Mouse (Mus musculus) 3T3-L1 (cell line): Measurements from ENCODE around the gene Ebi3.

ENCODE experiments used
- DNase-seq: peaks from one replicate; pipeline ENCODE4 v3.0.0-alpha.2; 2015; ENCODE audit warnings: low read depth, low spot score

The Ebi3 gene

DNA sequence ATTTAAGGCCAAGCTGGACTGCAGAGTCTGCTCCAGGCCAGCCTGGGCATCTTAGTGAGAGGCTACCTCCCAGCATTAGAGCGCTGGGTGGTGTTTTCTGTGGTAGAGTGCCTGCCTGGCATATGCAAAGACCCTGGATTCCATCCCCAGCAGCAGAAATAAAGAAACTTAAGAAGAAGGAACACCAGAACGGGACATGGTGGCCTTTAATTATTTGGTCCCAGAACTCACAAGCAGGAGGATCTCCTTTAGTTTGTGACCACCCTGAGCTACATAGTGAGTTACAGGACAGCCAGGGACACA is 6.1 kb downstream of the Ebi3 start:
- no peak for DNase-seq

GRCm38 (mm10) chr17:55958918-55959728 is 6.7 kb downstream of the Ebi3 start, which contains the start of gene Yju2:
TSS of gene Yju2 (plus strand) at chr17:55959099.
- DNase-seq: peak; percentile 99

DNA sequence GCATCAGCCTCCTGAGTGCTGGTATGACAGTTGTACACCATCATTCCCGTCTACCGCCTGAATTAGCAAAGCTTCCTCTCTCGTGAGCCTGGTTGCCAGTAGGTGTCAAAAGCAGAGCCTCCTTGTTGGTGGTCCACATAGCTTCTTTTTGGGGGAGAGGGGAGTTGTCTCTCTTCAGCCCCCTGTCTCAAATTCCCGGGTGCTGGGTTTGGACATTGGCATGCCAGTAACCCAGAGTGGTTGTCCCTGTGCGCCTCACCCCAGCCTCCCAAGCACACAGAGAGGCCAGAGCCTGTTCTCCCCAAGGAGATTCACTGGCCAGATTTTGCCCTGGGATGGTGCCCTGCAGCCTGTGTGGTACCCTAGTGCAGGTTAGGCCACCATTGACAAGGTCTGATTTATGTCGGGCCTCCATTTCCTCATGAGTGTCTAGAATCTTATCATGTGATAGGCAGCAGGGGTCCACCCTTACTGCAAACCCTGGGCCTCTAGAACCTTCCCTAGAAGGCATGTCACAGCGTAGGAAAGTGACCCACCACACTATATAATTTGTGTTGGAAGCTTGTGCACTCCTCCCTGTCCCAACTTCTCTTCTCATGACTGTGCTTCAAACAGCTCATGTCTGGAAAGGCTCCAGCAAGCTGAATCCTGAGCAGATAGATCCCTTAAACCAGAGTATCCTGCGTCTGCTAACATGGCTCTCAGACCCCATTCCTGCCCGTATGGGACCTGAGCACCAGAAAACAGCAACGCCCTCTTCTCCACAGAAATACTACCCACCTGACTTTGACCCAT is 7.7 kb downstream of the Ebi3 start:
- no peak for DNase-seq

- DNase-seq: no peak
Measured at GRCm38 (mm10) chr17:55960791-55961190, 8.4 kb downstream of the Ebi3 start.

- no peak for DNase-seq
Measured at GRCm38 (mm10) chr17:55961631-55962030, 9.2 kb downstream of the Ebi3 start.

DNA sequence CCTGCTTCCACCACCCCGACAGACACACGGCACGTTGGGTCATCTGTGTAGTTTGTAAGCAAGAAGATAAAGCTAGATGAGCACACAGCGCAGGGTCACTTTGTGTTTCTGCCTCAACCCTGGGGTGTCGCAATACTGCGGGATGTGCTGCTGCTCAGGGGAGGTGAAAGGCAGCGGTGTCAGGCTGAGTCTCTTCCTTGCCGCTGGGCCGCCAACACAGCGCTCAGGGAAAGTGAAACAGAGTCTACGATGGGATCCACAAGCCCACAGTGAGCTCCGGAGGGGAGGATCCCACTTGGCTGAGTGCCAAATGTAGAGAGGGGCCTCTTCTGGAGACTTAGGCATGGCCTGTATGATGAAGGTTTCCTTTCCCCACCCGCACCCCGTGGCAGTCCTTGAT is 10.7 kb downstream of the Ebi3 start:
- DNase-seq: no peak

GRCm38 (mm10) chr17:55964496-55964895 is 12.1 kb downstream of the Ebi3 start:
- no peak for DNase-seq

- DNase-seq: peak; percentile 53
Measured at GRCm38 (mm10) chr17:55964996-55965395, 12.6 kb downstream of the Ebi3 start.

GRCm38 (mm10) chr17:55967186-55967585 is 14.7 kb downstream of the Ebi3 start:
- no peak for DNase-seq

DNA sequence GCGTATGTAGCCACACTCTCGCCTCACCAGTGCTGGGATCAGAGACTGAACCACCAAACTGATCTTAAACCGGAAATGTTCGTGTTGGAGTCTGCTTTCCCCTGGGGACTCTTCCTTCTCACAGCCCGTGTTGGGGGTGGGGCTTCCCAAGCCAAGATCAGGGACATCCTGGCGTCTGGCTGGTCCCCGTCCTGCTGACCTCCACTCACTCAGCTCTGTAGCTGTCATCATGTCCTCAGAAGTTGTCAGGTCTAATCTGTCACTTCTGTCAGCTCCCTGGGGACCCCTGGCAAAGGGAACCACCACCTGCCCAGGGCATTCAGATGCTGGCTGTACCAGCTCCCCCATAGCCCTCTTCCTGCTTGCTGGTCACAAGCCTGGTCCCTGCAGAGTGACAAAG is 15.8 kb downstream of the Ebi3 start:
- no peak for DNase-seq

DNA sequence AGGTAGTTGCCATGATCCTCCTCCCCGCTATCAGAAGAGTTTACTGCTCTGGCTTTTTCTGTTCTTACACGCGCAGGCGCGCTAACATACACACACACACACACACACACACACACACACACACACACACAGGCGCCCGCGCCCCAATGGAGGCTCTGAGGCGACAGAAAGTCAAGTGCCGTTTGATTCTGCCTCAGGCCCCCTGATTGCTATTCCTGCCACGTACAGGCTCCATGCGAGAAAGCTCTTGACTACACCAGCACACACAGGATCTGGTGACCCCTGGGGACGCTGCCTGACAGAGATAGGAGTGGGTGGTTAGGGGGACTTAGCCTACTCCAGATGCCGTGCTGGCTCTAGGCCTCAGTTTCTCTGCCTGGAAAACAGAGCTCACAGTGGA is 17.1 kb downstream of the Ebi3 start:
- no peak for DNase-seq

DNA sequence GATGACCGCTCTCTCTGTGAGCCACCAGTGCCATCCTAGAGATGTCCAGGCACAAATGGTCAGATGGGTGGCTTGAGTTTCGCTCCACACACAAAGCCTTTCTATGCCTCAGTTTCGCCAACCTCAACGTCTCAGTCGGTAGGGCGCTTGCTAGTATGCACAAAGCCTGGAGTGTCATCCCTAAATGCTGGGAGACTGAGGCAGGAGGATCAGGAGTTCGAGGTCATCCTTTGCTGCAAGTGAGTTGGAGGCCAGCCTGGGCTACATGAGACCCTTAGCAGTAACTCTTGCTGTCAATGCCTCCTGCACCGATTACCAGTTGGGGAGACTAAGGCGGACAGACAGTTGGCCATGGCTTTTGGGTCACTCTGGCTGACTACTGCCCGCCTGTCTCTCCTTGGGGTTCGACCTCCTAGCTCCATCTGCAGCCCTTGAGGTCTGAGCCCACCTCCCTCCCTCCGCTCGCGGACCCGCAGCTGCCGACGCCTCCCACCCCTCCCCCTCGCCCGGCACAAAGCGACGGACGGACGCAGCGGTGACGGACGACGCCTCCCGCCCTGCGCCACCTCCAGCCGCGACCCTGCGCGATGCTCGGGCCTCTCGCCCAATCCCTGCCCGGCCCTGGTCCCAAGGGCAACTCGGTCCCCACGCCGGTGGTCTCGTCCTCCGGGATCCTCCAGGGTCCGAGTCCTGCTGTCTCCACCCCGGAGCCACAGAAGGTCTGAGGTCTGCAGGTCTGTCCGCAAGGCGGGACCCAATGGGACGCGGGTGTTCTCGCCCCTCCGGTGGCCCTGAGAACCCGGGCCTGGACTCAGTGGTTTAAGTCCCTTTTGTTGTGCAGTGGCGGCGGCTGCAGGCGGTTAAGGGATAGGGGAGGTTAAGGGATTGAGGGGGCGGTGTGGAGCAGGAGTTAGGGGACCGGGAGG is 17.8 kb downstream of the Ebi3 start, which contains the start of gene Shd:
Shd (plus strand) TSS at position 502 of the 926 bp plus-strand sequence.
- DNase-seq: no peak

- no peak for DNase-seq
Measured at GRCm38 (mm10) chr17:55971453-55971852, 19.0 kb downstream of the Ebi3 start.

DNA sequence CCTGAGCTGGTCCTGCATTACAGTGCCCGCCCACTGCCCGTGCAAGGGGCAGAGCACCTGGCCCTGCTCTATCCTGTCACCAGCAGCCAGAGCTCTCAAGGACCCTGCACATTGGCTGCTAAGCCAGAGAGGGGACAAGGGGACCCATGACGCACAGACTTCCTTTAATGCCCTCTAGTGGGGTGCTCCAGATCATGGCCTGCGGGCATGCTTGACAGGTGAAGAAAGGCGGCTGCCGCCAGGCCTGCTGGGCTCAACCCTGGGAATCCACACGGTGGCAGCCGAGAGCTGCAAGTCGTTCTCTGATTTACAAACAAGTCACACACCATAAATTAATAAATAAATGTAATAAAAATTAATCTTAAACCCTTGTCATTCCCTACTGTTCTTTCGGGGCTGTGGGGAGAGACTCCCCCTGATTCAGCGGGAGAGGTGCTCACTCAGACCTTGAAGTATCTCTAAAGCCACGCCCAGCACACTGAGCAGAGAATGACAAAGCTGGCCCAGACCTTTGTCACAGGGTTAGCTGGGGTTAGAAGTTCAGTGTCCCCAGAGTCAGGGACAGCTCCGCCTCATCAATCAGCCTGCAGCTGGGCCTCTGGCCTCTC is 23.9 kb downstream of the Ebi3 start:
- DNase-seq: peak; percentile 83

DNA sequence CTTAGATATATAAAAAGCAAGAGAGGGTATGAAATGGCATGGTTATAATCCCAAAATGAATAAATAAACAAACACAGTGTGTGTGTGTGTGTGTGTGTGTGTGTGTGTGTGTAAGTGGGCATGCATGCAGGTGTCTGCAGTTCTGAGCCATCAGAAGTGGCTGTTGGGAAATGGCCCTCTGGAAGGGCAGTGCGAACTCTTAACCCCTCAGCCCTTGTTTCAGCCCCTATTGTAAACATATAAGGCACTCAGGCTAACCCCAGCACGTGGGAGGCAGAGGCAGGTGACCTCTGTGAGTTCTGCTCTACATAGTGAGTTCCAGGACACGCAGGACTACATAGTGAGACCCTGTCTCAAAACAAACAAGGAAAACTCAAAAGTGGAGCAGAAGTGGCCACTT is 24.9 kb downstream of the Ebi3 start:
- no peak for DNase-seq

DNA sequence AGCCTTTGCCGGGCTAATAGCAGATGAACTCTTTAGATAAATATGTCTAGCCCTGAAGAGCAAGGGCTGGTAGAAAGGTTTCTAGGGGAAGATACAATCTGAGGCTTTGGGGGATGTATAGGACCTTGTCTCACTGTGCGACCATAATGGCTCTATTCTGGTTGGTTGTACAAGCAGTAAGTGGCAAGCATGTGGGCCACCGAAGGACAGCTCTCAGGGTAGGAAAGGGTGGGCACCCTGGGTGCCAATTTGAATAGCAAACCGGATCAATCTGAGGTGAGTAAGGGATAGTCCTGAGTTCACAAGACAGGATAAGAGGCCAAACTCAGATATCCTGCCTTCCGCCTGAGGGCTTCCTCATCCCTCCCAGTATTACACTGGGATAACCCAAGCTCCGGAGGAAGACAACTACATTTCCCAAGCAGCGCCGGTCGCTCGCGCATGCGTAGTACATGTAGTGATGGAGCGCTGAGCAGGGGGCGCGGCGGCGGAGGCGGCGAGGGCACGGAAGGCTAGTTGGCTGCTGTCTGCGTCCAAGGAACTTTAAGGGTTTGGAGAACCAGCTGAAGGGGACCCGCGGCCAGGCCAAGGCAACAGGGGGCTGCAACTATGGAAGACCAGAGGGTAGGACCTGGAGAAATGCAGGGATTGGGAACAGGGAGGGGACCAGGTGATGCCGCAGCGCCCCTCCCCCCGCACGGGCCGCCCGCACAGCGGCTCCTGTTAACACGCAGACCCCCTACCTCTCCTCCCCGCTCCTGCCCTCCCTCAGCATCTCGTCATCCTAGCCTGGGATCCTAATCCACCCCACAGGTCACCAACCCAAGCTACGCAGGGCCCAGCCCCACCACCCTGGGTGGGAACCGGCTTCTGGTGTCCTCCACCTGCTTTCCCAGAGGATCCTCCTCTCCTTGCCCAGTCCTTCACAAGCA is 33.9 kb downstream of the Ebi3 start, which contains the start of gene Fsd1:
Fsd1 (plus strand) TSS at position 480 of the 932 bp plus-strand sequence.
- peak; percentile 72 for DNase-seq

GRCm38 (mm10) chr17:55990278-55990898 is 37.9 kb downstream of the Ebi3 start:
- DNase-seq: no peak

GRCm38 (mm10) chr17:55996007-55996406 is 43.6 kb downstream of the Ebi3 start:
- DNase-seq: no peak

- no peak for DNase-seq
Measured at GRCm38 (mm10) chr17:55999794-56000499, 47.5 kb downstream of the Ebi3 start.
